Mouse (Mus musculus): ENCODE measurements at regions not wholly inside any gene's neighbourhood (a gene's known extent, or its start where the extent isn't known, plus 50 kb on each side); places are given as distances from the start of the nearest gene placed in this dataset.

- in situ Hi-C loops (cut with MboI; ENCODE audit: low sequenced_read_pairs in 2 of 2, unreplicated experiment in 2 of 2), result no loop called here
- Histone ChIP-seq H3K4me1 (ENCODE audit: control insufficient read depth in 2 of 2, insufficient read depth in 2 of 2, low read length in 2 of 2, poor library complexity in 1 of 2) (no peaks in the 10 kb centered on the region), H3K36me3 (ENCODE audit: control insufficient read depth, insufficient read depth, low read length, poor library complexity, severe bottlenecking) (no peaks in the 10 kb centered on the region), H3K4me3 (ENCODE audit: insufficient read depth in 1 of 2, low read depth in 1 of 2, low read length in 2 of 2, poor library complexity in 1 of 2, severe bottlenecking in 1 of 2) (no peak overlapping the region), H3K9ac (ENCODE audit: insufficient read depth, low read depth, low read length, poor library complexity, severe bottlenecking) (no peak overlapping the region), H3K27ac (ENCODE audit: insufficient read depth, low read depth, low read length, poor library complexity, severe bottlenecking) (no peak overlapping the region), H3K9me3 (ENCODE audit: control insufficient read depth, insufficient read depth, low read depth, low read length) (no peaks in the 10 kb centered on the region)
- TF ChIP-seq ZNF384 (IDR thresholded peaks at IDR 0.05; ENCODE audit: low read depth, low read length) (no peak), ZC3H11A (IDR thresholded peaks at IDR 0.05; ENCODE audit: borderline replicate concordance, low read depth, low read length) (no peak), CHD2 (IDR thresholded peaks at IDR 0.05; ENCODE audit: low read depth, low read length) (no peak), MAFK (IDR thresholded peaks at IDR 0.05; ENCODE audit: insufficient read depth, low read depth, low read length) (no peak), HCFC1 (IDR thresholded peaks at IDR 0.05; ENCODE audit: borderline replicate concordance, insufficient read depth, low read length) (no peak)
- no peak for DNase-seq (ENCODE audit: low read depth, low spot score)
Observed at GRCm38 (mm10) chr8:25348003-25348683, 524.0 kb upstream of the Adam5 start.

DNA sequence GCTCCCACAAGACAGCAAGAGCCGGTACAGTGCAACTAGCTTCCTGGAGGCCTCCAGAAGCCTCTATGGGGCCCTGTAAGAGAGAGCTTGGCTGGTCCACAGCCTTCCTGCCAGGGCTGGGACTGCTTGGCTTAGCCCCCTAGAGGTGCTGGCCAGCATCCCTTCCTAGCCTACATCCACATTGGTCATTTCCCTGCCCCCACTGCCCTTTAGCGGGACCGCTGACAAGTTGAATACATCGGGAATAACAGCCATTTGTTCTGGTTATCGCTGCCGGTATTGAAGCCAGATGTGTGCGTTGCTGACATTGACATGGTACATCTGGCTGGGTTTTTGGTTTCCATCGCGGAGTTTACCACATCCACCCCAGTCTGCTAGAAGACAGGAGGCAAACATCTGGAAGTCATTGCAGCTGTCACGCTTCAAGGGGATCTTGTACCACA lies 519.0 kb upstream of the Adam5 start:
- Histone ChIP-seq H3K36me3 (ENCODE audit: control insufficient read depth, insufficient read depth, low read length, poor library complexity, severe bottlenecking) (no peaks in the 10 kb centered on the region), H3K4me3 (ENCODE audit: insufficient read depth in 1 of 2, low read depth in 1 of 2, low read length in 2 of 2, poor library complexity in 1 of 2, severe bottlenecking in 1 of 2) (no peak overlapping the region; a peak in 1 of 4 replicates), H3K9ac (ENCODE audit: insufficient read depth, low read depth, low read length, poor library complexity, severe bottlenecking) (no peak overlapping the region), H3K4me1 (ENCODE audit: control insufficient read depth in 2 of 2, insufficient read depth in 2 of 2, low read length in 2 of 2, poor library complexity in 1 of 2) (no peaks in the 10 kb centered on the region), H3K27ac (ENCODE audit: insufficient read depth, low read depth, low read length, poor library complexity, severe bottlenecking) (no peak overlapping the region), H3K9me3 (ENCODE audit: control insufficient read depth, insufficient read depth, low read depth, low read length) (no peaks in the 10 kb centered on the region; the same call in 1 of the 2 replicates)
- TF ChIP-seq MAFK (IDR thresholded peaks at IDR 0.05; ENCODE audit: insufficient read depth, low read depth, low read length) (no peak), CHD2 (IDR thresholded peaks at IDR 0.05; ENCODE audit: low read depth, low read length) (no peak), HCFC1 (IDR thresholded peaks at IDR 0.05; ENCODE audit: borderline replicate concordance, insufficient read depth, low read length) (no peak), ZC3H11A (IDR thresholded peaks at IDR 0.05; ENCODE audit: borderline replicate concordance, low read depth, low read length) (no peak), ZNF384 (IDR thresholded peaks at IDR 0.05; ENCODE audit: low read depth, low read length) (no peak)
- in situ Hi-C loops (cut with MboI; ENCODE audit: low sequenced_read_pairs in 2 of 2, unreplicated experiment in 2 of 2), result no loop called here
- DNase-seq (ENCODE audit: low read depth, low spot score), result no peak

DNA sequence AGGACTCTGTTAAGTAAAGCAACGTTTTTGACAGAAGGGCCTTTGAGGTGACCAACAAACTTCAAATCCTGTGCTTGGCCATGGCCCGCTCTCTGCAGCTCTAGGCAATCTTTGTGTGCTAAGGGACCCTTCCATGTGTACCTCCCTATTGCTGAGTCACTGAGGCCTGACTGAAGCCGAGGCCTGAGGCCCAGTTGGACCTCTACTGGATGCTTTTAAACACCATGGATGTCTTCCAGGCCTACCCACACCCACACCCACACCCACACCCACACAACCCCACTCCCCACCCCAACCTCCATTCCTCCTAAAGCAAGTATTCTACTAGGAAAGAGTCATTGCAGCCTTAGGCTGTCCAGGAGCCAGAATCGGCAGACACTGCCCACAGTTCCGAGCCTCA lies 518.3 kb upstream of the Adam5 start:
- in situ Hi-C loops (cut with MboI; ENCODE audit: low sequenced_read_pairs in 2 of 2, unreplicated experiment in 2 of 2), result no loop called here
- Histone ChIP-seq H3K36me3 (ENCODE audit: control insufficient read depth, insufficient read depth, low read length, poor library complexity, severe bottlenecking) (no peaks in the 10 kb centered on the region), H3K27ac (ENCODE audit: insufficient read depth, low read depth, low read length, poor library complexity, severe bottlenecking) (no peak overlapping the region), H3K9ac (ENCODE audit: insufficient read depth, low read depth, low read length, poor library complexity, severe bottlenecking) (no peak overlapping the region), H3K9me3 (ENCODE audit: control insufficient read depth, insufficient read depth, low read depth, low read length) (no peaks in the 10 kb centered on the region; the same call in 1 of the 2 replicates), H3K4me3 (ENCODE audit: insufficient read depth in 1 of 2, low read depth in 1 of 2, low read length in 2 of 2, poor library complexity in 1 of 2, severe bottlenecking in 1 of 2) (no peak overlapping the region), H3K4me1 (ENCODE audit: control insufficient read depth in 2 of 2, insufficient read depth in 2 of 2, low read length in 2 of 2, poor library complexity in 1 of 2) (no peaks in the 10 kb centered on the region)
- no peak for TF ChIP-seq CHD2 (IDR thresholded peaks at IDR 0.05; ENCODE audit: low read depth, low read length)
- TF ChIP-seq ZNF384 (IDR thresholded peaks at IDR 0.05; ENCODE audit: low read depth, low read length), result no peak
- no peak for TF ChIP-seq HCFC1 (IDR thresholded peaks at IDR 0.05; ENCODE audit: borderline replicate concordance, insufficient read depth, low read length)
- no peak for TF ChIP-seq ZC3H11A (IDR thresholded peaks at IDR 0.05; ENCODE audit: borderline replicate concordance, low read depth, low read length)
- no peak for TF ChIP-seq MAFK (IDR thresholded peaks at IDR 0.05; ENCODE audit: insufficient read depth, low read depth, low read length)
- DNase-seq (ENCODE audit: low read depth, low spot score), result no peak

GRCm38 (mm10) chr8:25341225-25341624 lies 517.1 kb upstream of the Adam5 start:
- DNase-seq (ENCODE audit: low read depth, low spot score), result no peak
- Histone ChIP-seq H3K4me3 (ENCODE audit: insufficient read depth in 1 of 2, low read depth in 1 of 2, low read length in 2 of 2, poor library complexity in 1 of 2, severe bottlenecking in 1 of 2) (no peak overlapping the region), H3K9ac (ENCODE audit: insufficient read depth, low read depth, low read length, poor library complexity, severe bottlenecking) (no peak overlapping the region), H3K9me3 (ENCODE audit: control insufficient read depth, insufficient read depth, low read depth, low read length) (no peaks in the 10 kb centered on the region; the same call in none of the 2 replicates), H3K4me1 (ENCODE audit: control insufficient read depth in 2 of 2, insufficient read depth in 2 of 2, low read length in 2 of 2, poor library complexity in 1 of 2) (no peaks in the 10 kb centered on the region), H3K36me3 (ENCODE audit: control insufficient read depth, insufficient read depth, low read length, poor library complexity, severe bottlenecking) (no peaks in the 10 kb centered on the region), H3K27ac (ENCODE audit: insufficient read depth, low read depth, low read length, poor library complexity, severe bottlenecking) (no peak overlapping the region)
- TF ChIP-seq ZC3H11A (IDR thresholded peaks at IDR 0.05; ENCODE audit: borderline replicate concordance, low read depth, low read length), result no peak
- no peak for TF ChIP-seq ZNF384 (IDR thresholded peaks at IDR 0.05; ENCODE audit: low read depth, low read length)
- TF ChIP-seq HCFC1 (IDR thresholded peaks at IDR 0.05; ENCODE audit: borderline replicate concordance, insufficient read depth, low read length), result no peak
- no peak for TF ChIP-seq MAFK (IDR thresholded peaks at IDR 0.05; ENCODE audit: insufficient read depth, low read depth, low read length)
- in situ Hi-C loops (cut with MboI; ENCODE audit: low sequenced_read_pairs in 2 of 2, unreplicated experiment in 2 of 2), result no loop called here

Measured in ES-E14 (cell line).